Mouse (Mus musculus) midbrain, embryonic 16.5 days (tissue): Measurements from ENCODE around the gene Celf6. TPM values are rescaled to one million over a fixed set of nuclear protein-coding genes. Genes with fewer than 3 reads are reported as not detected.

Experiments used
- ATAC-seq: fragments of 200-750 bp; cut with Nextera tagmentation; 2 replicates; pipeline ENCODE4 v1.8.0; 2017; ENCODE audit warnings: moderate TSS enrichment
- H3K27ac ChIP-seq: fragments of 300-500 bp; sonication (generic); 2 replicates; pipeline ENCODE4 v1.5.1; 2014; ENCODE audit warnings: mild to moderate bottlenecking, low read length, mixed read lengths
- H3K27me3 ChIP-seq: fragments of 300-500 bp; sonication (generic); 2 replicates; pipeline ENCODE4 v1.6.1; 2014; ENCODE audit warnings: low read depth, low read length, mixed read lengths; ENCODE audit not compliant: control insufficient read depth, insufficient read depth
- H3K36me3 ChIP-seq: fragments of 300-500 bp; sonication (generic); 2 replicates; pipeline ENCODE4 v1.6.1; 2014; ENCODE audit warnings: mild to moderate bottlenecking, low read length, moderate library complexity, mixed read lengths; ENCODE audit not compliant: control insufficient read depth, insufficient read depth
- H3K4me1 ChIP-seq: fragments of 300-500 bp; sonication (generic); 2 replicates; pipeline ENCODE4 v1.6.1; 2014; ENCODE audit warnings: mild to moderate bottlenecking, low read length, mixed read lengths; ENCODE audit not compliant: control insufficient read depth, insufficient read depth
- H3K4me2 ChIP-seq: fragments of 300-500 bp; sonication (generic); 2 replicates; pipeline ENCODE4 v1.6.1; 2014; ENCODE audit warnings: mild to moderate bottlenecking, low read length, mixed read lengths
- H3K4me3 ChIP-seq: fragments of 300-500 bp; sonication (generic); 2 replicates; pipeline ENCODE4 v1.5.1; 2014; ENCODE audit warnings: low read depth, mild to moderate bottlenecking, low read length, moderate library complexity, mixed read lengths
- H3K9ac ChIP-seq: fragments of 300-500 bp; sonication (generic); 2 replicates; pipeline ENCODE4 v1.6.1; 2014; ENCODE audit warnings: low read depth, low read length, mixed read lengths
- H3K9me3 ChIP-seq: fragments of 300-500 bp; sonication (generic); replicated peaks from 2 replicates; pipeline ENCODE4 v1.6.1; 2014; ENCODE audit warnings: mild to moderate bottlenecking, low read length, mixed read lengths; ENCODE audit not compliant: control insufficient read depth, poor library complexity, severe bottlenecking
- WGBS: fragments of 180-500 bp; shearing (Covaris S2); extraction: QIAGEN DNeasy Blood & Tissue Kit; methylation state at CpG from one replicate; pipeline ENCODE4 v1.1.7; 2014; 5-methylcytosine and 5-hydroxymethylcytosine counted together
- polyA plus RNA-seq: library from polyadenylated mRNA; unstranded; fragments of >200 nt; fragmentation: Nextera tagmentation; extraction: Ambion mirVana; gene quantifications from 2 replicates; pipeline ENCODE4 v1.2.1, GENCODE M21; 2015

Celf6 gene
- 64.7 and 65.0 TPM in 2 replicates for polyA plus RNA-seq

GRCm38 (mm10) chr9:59577844-59578504 is at the start of gene Celf6:
TSS of gene Celf6 (plus strand) at chr9:59577917.
- Histone ChIP-seq H3K9ac (peak within 1 kb of the TSS; percentile 74), H3K4me2 (peak within 1 kb of the TSS; percentile 57), H3K36me3 (no peaks in the 10 kb centered on the region), H3K4me1 (peaks cover 15% of the 10 kb centered on the region), H3K27ac (peak within 1 kb of the TSS; percentile 60), H3K4me3 (peak within 1 kb of the TSS; percentile 57), H3K9me3 (no peaks in the 10 kb centered on the region), H3K27me3 (peaks cover 3% of the 10 kb centered on the region; the same call in 1 of the 2 replicates)
- under 1% methylated on average over 54 of the region's 61 CpGs for WGBS
- peak; percentile 98 for ATAC-seq

DNA sequence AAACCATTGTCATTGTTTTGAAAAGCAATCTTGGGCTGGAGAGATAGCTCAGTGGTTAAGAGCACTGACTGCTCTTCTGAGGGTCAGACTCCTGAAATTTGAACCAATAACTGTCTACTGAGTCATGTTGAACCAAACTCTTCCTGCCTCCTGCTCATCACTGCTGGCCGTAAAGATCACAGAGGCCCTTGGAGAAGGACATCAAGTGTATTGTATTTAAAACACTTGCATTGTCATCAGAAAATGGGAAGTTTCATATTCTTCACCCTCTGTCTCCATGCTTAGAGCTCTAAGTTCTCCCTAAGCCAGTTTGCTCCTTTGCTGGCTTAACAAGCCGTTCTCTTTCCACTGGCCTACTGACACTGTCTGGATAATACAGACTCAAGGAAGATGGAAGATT is 49.4 kb upstream of the Celf6 start:
- H3K9ac ChIP-seq: no peak overlapping the region
- no peaks in the 10 kb centered on the region for H3K27me3 ChIP-seq
- no peaks in the 10 kb centered on the region for H3K4me1 ChIP-seq
- ATAC-seq: no peak
- 86% methylated on average over 2 of the region's 2 CpGs for WGBS
- no peak overlapping the region for H3K4me2 ChIP-seq
- H3K36me3 ChIP-seq: no peaks in the 10 kb centered on the region
- H3K4me3 ChIP-seq: no peak overlapping the region
- H3K27ac ChIP-seq: no peak overlapping the region
- H3K9me3 ChIP-seq: no peaks in the 10 kb centered on the region

- no peak for ATAC-seq
- Histone ChIP-seq H3K9me3 (no peaks in the 10 kb centered on the region), H3K4me2 (no peak overlapping the region), H3K9ac (no peak overlapping the region), H3K27me3 (no peaks in the 10 kb centered on the region), H3K36me3 (no peaks in the 10 kb centered on the region), H3K4me3 (no peak overlapping the region), H3K4me1 (no peaks in the 10 kb centered on the region), H3K27ac (no peak overlapping the region)
- WGBS: 13% methylated on average over 5 of the region's 5 CpGs
These were observed 46.1 kb upstream of the Celf6 start for GRCm38 (mm10) chr9:59531645-59532044.

DNA sequence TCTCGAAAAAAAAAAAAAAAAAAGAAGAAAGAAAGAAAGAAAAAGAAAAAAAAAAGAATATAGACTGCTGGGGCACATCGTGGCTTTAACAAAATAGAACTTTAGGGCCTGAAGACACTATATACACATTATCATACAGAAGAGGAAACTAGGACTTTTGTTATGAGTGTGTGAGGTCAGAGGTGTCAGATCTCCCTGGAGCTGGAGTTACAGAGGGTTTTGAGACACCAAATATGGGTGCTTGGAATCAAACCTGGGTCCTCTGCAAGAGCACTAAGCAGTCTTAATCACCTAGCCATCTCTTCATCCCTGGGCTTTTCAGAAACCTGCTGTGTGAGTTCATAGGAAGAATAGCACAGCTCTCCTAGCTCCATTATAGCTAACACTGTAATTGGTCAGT is 44.3 kb upstream of the Celf6 start:
- 78% methylated on average over 2 of the region's 2 CpGs for WGBS
- Histone ChIP-seq H3K4me3 (no peak overlapping the region), H3K4me1 (no peaks in the 10 kb centered on the region), H3K36me3 (no peaks in the 10 kb centered on the region), H3K27me3 (no peaks in the 10 kb centered on the region), H3K9ac (no peak overlapping the region), H3K27ac (no peak overlapping the region), H3K4me2 (no peak overlapping the region), H3K9me3 (no peaks in the 10 kb centered on the region)
- no peak for ATAC-seq

DNA sequence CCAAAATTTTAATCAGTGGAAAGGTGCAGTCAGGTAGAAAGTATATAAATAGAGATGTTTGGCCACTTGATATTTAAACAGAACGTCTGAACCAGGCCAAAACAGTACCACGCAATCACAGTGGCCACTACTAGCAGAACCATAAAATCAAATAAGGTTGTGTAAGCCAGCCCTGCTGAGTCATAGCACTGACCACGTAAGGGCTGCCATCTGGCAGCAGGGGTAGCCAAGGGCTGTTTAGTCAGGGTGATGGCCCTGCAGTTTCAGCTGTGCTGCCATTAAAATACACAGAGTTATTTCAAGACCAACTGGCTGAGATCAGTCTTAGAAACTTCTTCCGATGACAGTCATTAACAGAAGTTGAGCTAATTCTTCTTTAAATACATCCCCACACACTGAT is 43.8 kb upstream of the Celf6 start:
- H3K4me3 ChIP-seq: no peak overlapping the region
- H3K9ac ChIP-seq: no peak overlapping the region
- ATAC-seq: no peak
- 87% methylated on average over 4 of the region's 4 CpGs for WGBS
- H3K27me3 ChIP-seq: no peaks in the 10 kb centered on the region
- H3K4me1 ChIP-seq: peaks cover 1% of the 10 kb centered on the region; the same call in 1 of the 2 replicates
- no peaks in the 10 kb centered on the region for H3K36me3 ChIP-seq
- no peaks in the 10 kb centered on the region for H3K9me3 ChIP-seq
- H3K27ac ChIP-seq: no peak overlapping the region
- no peak overlapping the region for H3K4me2 ChIP-seq

DNA sequence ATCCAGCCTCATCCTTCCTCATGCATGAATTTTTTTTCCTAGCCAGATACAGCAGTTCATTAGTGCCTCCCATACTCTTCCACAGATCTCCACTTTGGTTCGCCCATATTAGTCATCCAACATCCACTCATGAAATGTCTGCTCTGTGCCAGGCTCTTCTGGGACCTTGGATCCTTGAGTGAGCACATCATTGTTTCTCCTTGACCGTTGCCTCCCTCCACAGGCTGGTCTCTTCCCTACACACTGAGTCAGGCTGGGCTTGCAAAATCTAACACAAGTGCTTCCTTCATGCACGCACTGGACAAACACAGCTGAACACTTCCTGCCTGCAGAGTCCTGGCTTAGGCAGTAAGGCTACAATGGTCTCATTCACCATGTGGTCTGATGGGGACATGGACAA is 40.1 kb upstream of the Celf6 start:
- no peak for ATAC-seq
- Histone ChIP-seq H3K9me3 (no peaks in the 10 kb centered on the region), H3K4me2 (no peak overlapping the region), H3K4me3 (no peak overlapping the region), H3K36me3 (no peaks in the 10 kb centered on the region), H3K27ac (no peak overlapping the region), H3K27me3 (no peaks in the 10 kb centered on the region), H3K4me1 (peaks cover 21% of the 10 kb centered on the region), H3K9ac (no peak overlapping the region)
- WGBS: 84% methylated on average over 3 of the region's 3 CpGs

DNA sequence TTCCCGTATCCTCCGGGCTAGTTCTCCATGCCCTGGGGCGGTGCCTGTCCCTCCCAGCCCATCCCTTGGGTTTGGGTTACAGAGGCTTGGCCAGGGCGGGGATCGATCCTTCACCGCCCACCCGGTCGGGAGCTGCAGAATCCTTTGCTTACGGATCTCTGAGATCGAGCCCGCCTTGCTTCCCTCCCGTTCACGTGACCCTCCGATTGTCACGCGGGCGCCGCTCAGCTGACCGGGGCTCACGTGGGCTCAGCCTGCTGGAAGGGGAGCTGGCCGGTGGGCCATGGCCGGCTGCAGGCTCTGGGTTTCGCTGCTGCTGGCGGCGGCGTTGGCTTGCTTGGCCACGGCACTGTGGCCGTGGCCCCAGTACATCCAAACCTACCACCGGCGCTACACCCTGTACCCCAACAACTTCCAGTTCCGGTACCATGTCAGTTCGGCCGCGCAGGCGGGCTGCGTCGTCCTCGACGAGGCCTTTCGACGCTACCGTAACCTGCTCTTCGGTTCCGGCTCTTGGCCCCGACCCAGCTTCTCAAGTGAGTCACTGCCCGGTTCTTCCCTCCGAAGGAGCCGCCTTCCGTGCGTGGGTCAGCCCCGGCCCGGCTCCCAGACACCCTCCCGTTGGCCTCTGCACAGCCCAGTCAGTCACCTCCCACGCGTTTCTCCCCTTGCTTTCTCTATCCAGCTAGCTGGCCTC is 38.1 kb upstream of the Celf6 start, which contains the start of the genes Hexa and Tmem202:
TSS of gene Hexa (plus strand) at position 100 of the 697 bp plus-strand sequence.
TSS of gene Tmem202 (minus strand) at position 407 of the 697 bp plus-strand sequence.
- Histone ChIP-seq H3K27ac (peak within 1 kb of the TSS; percentile 34), H3K4me3 (peak within 1 kb of the TSS; percentile 73), H3K9ac (peak within 1 kb of the TSS; percentile 79), H3K9me3 (no peaks in the 10 kb centered on the region), H3K4me1 (peaks cover 23% of the 10 kb centered on the region), H3K36me3 (no peaks in the 10 kb centered on the region), H3K4me2 (peak within 1 kb of the TSS; percentile 73), H3K27me3 (no peaks in the 10 kb centered on the region)
- WGBS: 2% methylated on average over 52 of the region's 55 CpGs
- ATAC-seq: peak; percentile 94

DNA sequence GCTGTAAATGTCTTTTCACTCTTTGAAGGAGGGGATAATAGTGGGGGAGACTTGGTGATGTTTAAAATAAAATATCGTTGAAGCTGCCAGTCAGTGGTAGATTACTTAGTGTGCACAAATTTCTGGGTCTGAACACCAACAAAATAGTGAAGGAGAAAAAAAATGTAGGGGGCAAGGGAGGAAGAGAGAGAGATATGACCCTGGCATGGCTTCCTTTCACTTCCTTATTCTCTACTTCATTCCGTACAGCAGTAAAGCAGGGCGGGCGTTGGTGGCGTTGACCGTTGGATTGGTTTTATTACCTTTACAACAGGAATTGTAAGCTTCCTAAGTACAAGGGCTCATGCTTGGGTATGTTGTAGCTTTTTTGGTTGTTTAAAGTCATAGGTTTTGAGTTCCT is 36.1 kb upstream of the Celf6 start:
- no peak for ATAC-seq
- H3K4me3 ChIP-seq: no peak overlapping the region
- no peaks in the 10 kb centered on the region for H3K27me3 ChIP-seq
- H3K4me1 ChIP-seq: peaks cover 23% of the 10 kb centered on the region
- no peak overlapping the region for H3K9ac ChIP-seq
- no peaks in the 10 kb centered on the region for H3K36me3 ChIP-seq
- H3K4me2 ChIP-seq: no peak overlapping the region
- 90% methylated on average over 6 of the region's 6 CpGs for WGBS
- no peak overlapping the region for H3K27ac ChIP-seq
- no peaks in the 10 kb centered on the region for H3K9me3 ChIP-seq

DNA sequence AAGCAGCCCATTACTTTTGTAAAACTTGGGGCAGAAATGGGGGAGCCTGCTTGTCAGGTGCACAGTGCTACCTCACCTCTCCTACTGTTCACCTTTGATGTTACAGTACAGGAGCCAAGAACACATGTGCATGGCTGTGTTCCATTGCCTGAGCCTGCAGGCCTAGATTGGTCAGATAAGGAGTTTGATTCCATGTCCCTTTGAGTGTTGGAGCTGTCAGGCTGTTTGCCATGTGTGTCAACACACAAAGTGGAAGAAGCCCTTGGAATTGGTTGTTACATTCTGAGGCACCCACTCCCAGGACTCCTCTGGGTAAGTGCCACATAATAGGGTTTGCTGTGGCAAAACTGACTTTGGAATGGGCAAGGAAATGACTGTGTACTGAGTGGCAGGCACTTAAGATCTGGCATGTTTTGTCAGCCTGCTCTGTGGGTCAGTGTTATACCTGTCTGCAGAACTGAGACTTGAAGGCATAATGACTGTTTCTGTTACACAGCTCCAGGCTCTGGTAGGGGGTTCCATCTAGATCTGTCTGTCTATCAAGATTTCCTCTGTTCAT is 34.9 kb upstream of the Celf6 start:
- H3K4me1 ChIP-seq: peaks cover 23% of the 10 kb centered on the region
- no peak for ATAC-seq

More for the DNA sequence above, 34.9 kb upstream of the Celf6 start:
- H3K4me2 ChIP-seq: no peak overlapping the region
- H3K9ac ChIP-seq: no peak overlapping the region
- H3K27me3 ChIP-seq: no peaks in the 10 kb centered on the region
- no peaks in the 10 kb centered on the region for H3K9me3 ChIP-seq
- H3K4me3 ChIP-seq: no peak overlapping the region
- no peak overlapping the region for H3K27ac ChIP-seq
- H3K36me3 ChIP-seq: no peaks in the 10 kb centered on the region
